Mouse (Mus musculus): Measurements from ENCODE around the gene Themis2. TPM values are rescaled to one million over a fixed set of nuclear protein-coding genes. Genes with fewer than 3 reads are reported as not detected.
A peak's percentile ranks its signal among the peaks of the same experiment; 100 is the strongest.
"Not testable (repeated sequence)": the region's sequence is repeated elsewhere in the genome, so short reads cannot be mapped to it uniquely, and the experiment has no call there.

The Themis2 gene
- polyA plus RNA-seq, 1 experiment from 2014 or later, result 0.50 TPM

DNA sequence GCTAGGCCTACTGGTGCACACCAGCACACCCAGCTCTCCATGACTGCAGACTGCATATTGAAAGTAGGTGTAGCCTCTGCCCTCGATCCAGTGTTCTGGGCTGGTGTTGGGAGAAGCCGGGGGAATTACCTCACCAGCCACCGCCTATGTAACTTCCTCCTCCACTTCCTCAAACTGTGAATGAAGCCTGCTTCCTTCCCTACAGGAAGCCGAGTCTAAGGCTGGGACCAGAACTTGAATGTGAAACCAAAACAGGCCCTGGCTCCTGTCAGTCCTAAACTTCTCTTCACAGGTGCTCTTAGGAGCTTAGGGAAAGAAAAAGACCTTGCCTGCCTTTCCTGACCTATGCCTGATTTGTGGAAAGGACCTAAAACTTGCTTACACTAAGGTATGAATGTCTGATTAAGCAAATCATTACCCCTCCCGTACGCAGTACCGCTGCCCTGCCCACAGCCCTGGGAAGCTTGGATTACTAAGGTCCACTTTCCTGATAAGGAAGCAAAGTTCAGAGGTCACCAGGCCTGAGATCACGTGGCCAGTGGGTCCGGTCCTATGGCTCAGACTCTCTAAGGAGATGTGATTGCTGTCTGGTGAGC, 48.4 kb downstream of the Themis2 start:
- Histone ChIP-seq H3K9me3 (replicated peaks) (no peaks in the 10 kb centered on the region), H3K36me3 (no peaks in the 10 kb centered on the region), H3K27me3 (replicated peaks) (no peaks in the 10 kb centered on the region), H3K4me1 (peaks cover 15% of the 10 kb centered on the region), H3K27ac (replicated peaks) (peak overlapping the region; percentile 28; the same call in 1 of the 2 replicates), H3K4me2 (no peak overlapping the region), H3K4me3 (replicated peaks) (no peak overlapping the region), H3K9ac (replicated peaks) (no peak overlapping the region)
- 80% methylated on average over 9 of the region's 9 CpGs for WGBS
- ATAC-seq (ENCODE audit: low FRiP score), result no peak

DNA sequence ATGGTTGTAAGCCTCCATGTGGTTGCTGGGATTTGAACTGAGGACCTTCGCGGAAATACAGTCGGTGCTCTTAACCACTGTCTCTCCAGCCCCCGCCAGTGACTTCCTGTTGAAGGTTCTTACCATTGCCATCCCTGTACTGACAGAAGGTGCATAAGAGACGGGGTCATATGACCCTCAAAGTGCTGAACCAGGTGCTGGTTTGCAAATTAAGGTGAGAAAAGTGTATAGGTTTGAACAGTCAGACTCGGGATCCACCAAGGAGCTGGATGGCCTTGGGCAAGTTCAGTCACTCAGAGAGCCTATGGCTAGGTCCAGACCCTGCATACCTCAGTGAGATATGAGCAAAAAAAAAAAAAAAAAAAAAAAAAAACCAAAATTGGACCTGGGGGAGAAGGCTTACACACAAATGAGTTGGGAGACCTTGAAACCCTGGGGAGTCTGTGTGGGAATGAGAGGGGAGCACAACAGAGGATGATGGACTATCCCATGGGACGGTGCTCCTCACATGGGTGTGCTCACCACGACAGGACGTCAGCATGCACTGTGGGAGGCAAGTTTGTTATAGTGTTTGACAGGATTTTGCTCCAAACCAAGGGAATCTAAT, 49.2 kb downstream of the Themis2 start:
- no peaks in the 10 kb centered on the region for H3K36me3 ChIP-seq
- H3K9me3 ChIP-seq (replicated peaks), result no peaks in the 10 kb centered on the region
- no peak overlapping the region for H3K4me3 ChIP-seq (replicated peaks)
- no peaks in the 10 kb centered on the region for H3K27me3 ChIP-seq (replicated peaks)
- peak overlapping the region; percentile 28; the same call in 1 of the 2 replicates for H3K27ac ChIP-seq (replicated peaks)
- peaks cover 15% of the 10 kb centered on the region for H3K4me1 ChIP-seq
- 84% methylated on average over 9 of the region's 9 CpGs for WGBS
- no peak for ATAC-seq (ENCODE audit: low FRiP score)
- H3K4me2 ChIP-seq, result no peak overlapping the region
- no peak overlapping the region for H3K9ac ChIP-seq (replicated peaks)

DNA sequence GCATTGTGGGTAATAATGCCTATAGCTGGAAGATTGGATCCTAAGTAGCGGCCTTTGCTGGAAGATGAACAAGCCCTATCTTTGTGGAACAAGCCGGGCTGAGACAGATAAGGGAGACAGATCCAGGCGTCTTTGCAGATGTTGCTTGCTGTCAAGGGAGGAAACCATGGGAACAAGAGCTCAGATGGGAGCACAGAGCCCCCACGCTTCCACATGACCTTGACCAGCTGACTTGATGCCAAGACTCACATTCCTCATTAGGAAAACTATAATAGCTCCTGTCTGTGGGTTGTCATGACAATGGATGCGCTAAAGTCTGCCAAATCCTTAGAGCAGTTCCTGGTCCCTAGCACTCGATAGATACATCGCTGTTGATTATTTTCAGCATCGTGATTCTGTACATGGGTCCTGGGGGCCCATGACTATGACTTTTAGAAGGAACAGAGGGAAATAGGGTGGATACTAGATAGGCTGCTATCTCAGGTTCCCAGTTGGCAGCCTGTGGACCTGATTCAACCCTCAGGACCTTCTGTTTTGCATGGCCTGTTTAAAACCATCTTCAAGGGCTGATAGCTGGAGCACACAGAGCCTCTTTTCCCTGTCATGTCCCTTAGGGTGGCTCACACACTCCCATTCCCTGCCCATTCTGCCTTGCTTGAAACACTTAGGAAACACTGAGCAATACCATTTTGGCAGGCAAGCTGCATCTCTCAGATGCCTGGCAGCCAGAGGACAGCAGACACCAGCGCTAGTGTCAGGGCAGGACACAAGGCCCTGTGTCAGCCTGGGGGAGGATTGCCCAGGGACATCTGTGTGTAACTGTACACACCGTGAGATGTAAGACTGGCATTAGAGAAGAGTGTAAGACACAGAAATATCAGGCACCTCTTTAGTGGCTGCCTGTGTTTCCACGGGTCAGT, 51.9 kb downstream of the Themis2 start:
- Histone ChIP-seq H3K36me3 (no peaks in the 10 kb centered on the region), H3K4me3 (replicated peaks) (no peak overlapping the region), H3K9me3 (replicated peaks) (no peaks in the 10 kb centered on the region), H3K4me1 (peaks cover 15% of the 10 kb centered on the region), H3K27ac (replicated peaks) (peak overlapping the region; percentile 1), H3K4me2 (no peak overlapping the region), H3K9ac (replicated peaks) (no peak overlapping the region), H3K27me3 (replicated peaks) (no peaks in the 10 kb centered on the region)
- 64% methylated on average over 11 of the region's 11 CpGs for WGBS
- ATAC-seq (ENCODE audit: low FRiP score), result no peak

DNA sequence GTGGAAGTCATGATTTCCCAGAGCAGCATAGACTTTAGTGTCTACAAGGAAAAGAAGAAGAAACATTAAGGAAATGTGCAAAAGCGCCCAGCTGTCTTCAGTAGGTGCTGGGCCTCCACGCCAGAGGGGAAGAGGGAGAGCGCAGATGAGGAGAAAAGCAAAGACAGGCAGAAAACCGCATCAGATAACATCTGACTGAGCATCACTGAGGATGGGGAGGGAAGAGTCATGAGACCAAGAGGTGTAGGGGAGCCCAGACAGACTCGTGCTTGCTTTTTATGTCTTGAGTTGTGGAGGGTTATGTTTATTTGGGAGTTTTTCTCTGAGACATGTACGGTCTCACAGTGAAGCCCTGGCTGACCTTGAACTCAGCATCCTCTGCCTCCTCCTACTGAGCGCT, 54.7 kb downstream of the Themis2 start:
- peaks cover 15% of the 10 kb centered on the region for H3K4me1 ChIP-seq
- H3K9ac ChIP-seq (replicated peaks), result no peak overlapping the region
- no peaks in the 10 kb centered on the region for H3K36me3 ChIP-seq
- no peak overlapping the region for H3K27ac ChIP-seq (replicated peaks)
- H3K4me3 ChIP-seq (replicated peaks), result no peak overlapping the region
- H3K9me3 ChIP-seq (replicated peaks), result no peaks in the 10 kb centered on the region
- ATAC-seq (ENCODE audit: low FRiP score), result no peak
- 96% methylated on average over 7 of the region's 7 CpGs for WGBS
- H3K4me2 ChIP-seq, result no peak overlapping the region
- H3K27me3 ChIP-seq (replicated peaks), result no peaks in the 10 kb centered on the region

DNA sequence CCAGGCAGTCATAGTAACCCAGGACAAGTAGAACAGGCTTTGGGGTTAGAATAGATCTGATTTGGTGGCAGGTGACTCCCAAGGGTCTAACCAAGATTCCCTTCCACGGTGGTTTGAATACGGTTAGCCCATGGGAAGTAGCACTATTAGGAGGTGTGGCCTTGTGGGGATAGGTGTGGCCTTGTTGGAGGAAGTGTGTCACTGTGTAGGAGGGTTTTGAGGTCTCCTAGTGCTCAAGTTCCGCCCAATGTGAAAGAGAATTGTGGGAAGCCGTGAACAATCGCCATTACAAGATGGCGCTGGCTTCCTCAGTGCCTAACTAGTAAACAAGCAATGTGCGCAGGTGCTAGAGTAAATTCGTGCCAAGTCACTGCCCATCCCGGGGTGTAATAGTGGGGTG, 59.0 kb downstream of the Themis2 start:
- not testable (repeated sequence) for H3K36me3 ChIP-seq; H3K4me3 ChIP-seq (replicated peaks); H3K9me3 ChIP-seq (replicated peaks); H3K27me3 ChIP-seq (replicated peaks); H3K9ac ChIP-seq (replicated peaks); H3K27ac ChIP-seq (replicated peaks); ATAC-seq (ENCODE audit: low FRiP score); H3K4me1 ChIP-seq; H3K4me2 ChIP-seq
- 92% methylated on average over 9 of the region's 9 CpGs for whole genome bisulfite sequencing

DNA sequence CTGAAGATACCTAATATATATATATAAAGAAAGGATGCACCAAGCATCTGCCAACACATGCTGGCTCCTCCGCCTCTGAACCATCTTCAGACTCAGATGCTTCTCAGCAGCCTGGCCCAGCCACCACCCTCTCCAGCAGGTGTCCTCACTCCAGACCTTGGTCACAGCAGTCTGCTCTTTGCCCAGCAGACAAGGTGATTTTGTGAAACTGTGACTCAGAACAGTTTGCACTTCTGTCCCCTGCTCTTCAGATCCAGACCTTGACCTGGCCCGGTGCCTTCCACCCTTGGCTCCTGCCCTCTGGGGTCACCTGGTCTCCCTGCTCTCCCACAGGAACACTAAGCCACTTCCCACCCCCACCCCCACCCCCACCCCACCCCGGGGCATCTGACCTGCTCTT, 60.3 kb downstream of the Themis2 start:
- H3K9me3 ChIP-seq (replicated peaks), result no peaks in the 10 kb centered on the region
- no peak for ATAC-seq (ENCODE audit: low FRiP score)
- no peak overlapping the region for H3K4me3 ChIP-seq (replicated peaks)
- no peak overlapping the region for H3K9ac ChIP-seq (replicated peaks)
- 74% methylated on average over 3 of the region's 3 CpGs for WGBS
- H3K27me3 ChIP-seq (replicated peaks), result no peaks in the 10 kb centered on the region
- no peak overlapping the region for H3K27ac ChIP-seq (replicated peaks)
- peaks cover 13% of the 10 kb centered on the region for H3K4me1 ChIP-seq
- H3K4me2 ChIP-seq, result no peak overlapping the region
- no peaks in the 10 kb centered on the region for H3K36me3 ChIP-seq

DNA sequence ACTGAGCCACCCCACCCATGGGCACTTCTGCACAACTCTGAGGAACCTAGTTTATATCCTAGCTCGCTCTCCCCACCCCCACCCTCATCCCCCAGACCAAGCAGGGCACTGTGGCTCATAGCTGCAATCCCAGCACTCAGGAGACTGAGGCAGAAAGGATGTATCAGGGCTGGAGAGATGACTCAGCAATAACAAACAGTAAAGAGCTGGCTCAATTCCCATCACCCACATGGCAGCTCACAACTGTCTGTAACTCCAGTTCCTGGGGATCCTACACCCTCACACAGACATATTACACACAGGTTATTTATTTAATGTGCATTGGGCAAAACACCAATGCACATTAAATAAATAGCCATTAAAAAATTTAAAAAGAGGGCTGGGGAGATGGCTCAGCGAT, 60.8 kb downstream of the Themis2 start:
- no peak overlapping the region for H3K27ac ChIP-seq (replicated peaks)
- no peaks in the 10 kb centered on the region for H3K9me3 ChIP-seq (replicated peaks)
- H3K4me2 ChIP-seq, result no peak overlapping the region
- H3K4me3 ChIP-seq (replicated peaks), result no peak overlapping the region
- no peaks in the 10 kb centered on the region for H3K27me3 ChIP-seq (replicated peaks)
- no peak for ATAC-seq (ENCODE audit: low FRiP score)
- 83% methylated on average over 2 of the region's 2 CpGs for WGBS
- H3K9ac ChIP-seq (replicated peaks), result no peak overlapping the region
- no peaks in the 10 kb centered on the region for H3K36me3 ChIP-seq
- peaks cover 13% of the 10 kb centered on the region for H3K4me1 ChIP-seq

DNA sequence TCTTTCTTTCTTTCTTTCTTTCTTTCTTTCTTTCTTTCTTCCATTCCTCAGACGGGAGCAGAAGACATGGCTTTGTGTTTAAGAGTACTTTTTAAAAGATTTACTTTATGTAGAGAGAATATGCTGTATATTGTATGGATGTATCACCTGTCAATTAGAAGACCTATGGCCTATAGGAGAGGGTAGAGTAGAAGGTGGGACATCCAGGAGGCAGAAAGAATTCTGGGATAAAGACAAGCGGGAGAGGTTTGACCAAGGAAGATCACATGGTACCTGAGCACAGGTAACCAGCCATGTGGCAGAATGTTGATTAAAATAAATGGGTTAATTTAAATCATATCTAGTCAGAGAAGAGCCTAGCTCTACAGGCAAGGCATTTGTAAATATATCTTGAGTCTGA, 61.4 kb downstream of the Themis2 start:
- H3K4me3 ChIP-seq (replicated peaks), result no peak overlapping the region
- no peak for ATAC-seq (ENCODE audit: low FRiP score)
- no peak overlapping the region for H3K9ac ChIP-seq (replicated peaks)
- H3K27ac ChIP-seq (replicated peaks), result no peak overlapping the region
- no peaks in the 10 kb centered on the region for H3K36me3 ChIP-seq
- no peak overlapping the region for H3K4me2 ChIP-seq
- no peaks in the 10 kb centered on the region for H3K9me3 ChIP-seq (replicated peaks)
- H3K27me3 ChIP-seq (replicated peaks), result no peaks in the 10 kb centered on the region
- H3K4me1 ChIP-seq, result peaks cover 13% of the 10 kb centered on the region
- WGBS, result 90% methylated on average over 2 of the region's 2 CpGs

DNA sequence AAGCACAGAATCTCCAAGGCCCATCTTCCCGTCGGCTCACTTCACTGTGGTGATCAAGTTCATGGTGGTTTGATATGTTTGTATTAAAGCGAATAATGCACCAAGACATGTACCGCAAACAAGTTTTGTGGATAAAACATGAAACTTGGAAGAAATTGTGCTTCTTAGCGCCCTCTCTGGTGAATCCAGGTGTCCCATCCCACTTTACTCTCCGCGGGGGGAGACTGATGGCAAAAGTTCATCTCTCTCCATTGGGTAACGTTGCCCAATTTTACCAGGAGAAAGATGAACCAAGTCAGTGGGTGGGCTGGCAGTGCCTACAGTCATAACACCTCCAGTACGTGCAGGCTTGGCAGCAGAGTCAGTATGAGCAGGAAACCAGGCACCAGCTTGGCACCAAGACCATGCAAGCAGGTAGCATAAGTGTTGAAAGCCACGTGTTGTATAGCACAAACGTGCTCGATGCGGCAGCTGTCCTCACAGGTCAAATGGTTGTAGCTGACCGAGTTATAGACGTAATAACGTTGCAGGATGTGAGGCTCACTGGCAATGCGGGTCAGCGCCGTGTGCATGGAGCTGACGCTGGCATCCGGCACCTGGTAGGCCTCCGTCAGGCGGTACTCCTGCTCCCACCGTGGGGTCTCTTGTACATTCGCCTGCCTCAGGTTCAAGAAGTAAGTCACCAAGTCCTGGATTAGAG, 63.0 kb downstream of the Themis2 start:
- H3K27me3 ChIP-seq (replicated peaks), result no peaks in the 10 kb centered on the region
- ATAC-seq (ENCODE audit: low FRiP score), result no peak
- H3K4me2 ChIP-seq, result 0 out of 2 replicates have a peak overlapping the region, but pooled peaks have one; percentile 88
- no peaks in the 10 kb centered on the region for H3K9me3 ChIP-seq (replicated peaks)
- peaks cover 13% of the 10 kb centered on the region for H3K4me1 ChIP-seq
- H3K36me3 ChIP-seq, result peaks cover 1% of the 10 kb centered on the region; the same call in 1 of the 2 replicates
- no peak overlapping the region for H3K27ac ChIP-seq (replicated peaks)
- no peak overlapping the region for H3K4me3 ChIP-seq (replicated peaks)
- no peak overlapping the region for H3K9ac ChIP-seq (replicated peaks)
- 92% methylated on average over 25 of the region's 25 CpGs for WGBS

DNA sequence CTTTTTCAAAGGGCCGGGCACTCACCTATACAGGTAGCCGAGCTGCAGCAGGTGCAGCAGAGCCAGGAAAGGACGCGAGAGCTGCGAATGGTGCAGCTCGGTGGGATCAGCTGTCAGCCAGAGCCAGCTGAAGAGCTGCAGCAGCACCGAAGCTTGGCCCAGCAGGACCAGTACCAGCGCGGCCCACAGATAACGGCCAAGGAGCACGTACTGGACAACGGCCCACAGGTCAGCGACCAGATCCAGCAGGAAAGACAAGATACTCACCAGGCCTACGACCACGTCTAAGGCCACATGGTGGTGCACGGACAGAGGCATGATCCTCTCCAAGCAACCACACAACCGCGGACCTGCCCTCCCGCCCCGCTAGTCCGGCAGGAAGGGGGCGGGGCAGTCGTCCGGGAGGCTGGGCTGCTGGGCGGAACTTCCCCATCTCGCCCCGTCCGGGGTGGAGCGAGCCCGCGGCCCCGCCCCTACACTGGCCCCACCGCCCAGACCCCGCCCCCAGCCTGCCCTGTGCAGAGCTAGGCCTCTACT, 64.0 kb downstream of the Themis2 start, which contains the start of gene Xkr8:
Gene Xkr8 (minus strand): TSS at position 399 of the 537 bp plus-strand sequence.
- 2% methylated on average over 32 of the region's 34 CpGs for WGBS
- H3K36me3 ChIP-seq, result peaks cover 11% of the 10 kb centered on the region
- H3K9ac ChIP-seq (replicated peaks), result peak within 1 kb of the TSS; percentile 67
- peak; percentile 96 for ATAC-seq (ENCODE audit: low FRiP score)
- no peaks in the 10 kb centered on the region for H3K9me3 ChIP-seq (replicated peaks)
- H3K4me3 ChIP-seq (replicated peaks), result peak within 1 kb of the TSS; percentile 67
- no peaks in the 10 kb centered on the region for H3K27me3 ChIP-seq (replicated peaks)
- H3K4me2 ChIP-seq, result peak within 1 kb of the TSS; percentile 88
- peak within 1 kb of the TSS; percentile 51; the same call in 1 of the 2 replicates for H3K27ac ChIP-seq (replicated peaks)
- peaks cover 13% of the 10 kb centered on the region for H3K4me1 ChIP-seq

Measured in neural tube, embryonic 15.5 days (tissue).